Mouse (Mus musculus): ENCODE measurements at regions not wholly inside any gene's neighbourhood (a gene's known extent, or its start where the extent isn't known, plus 50 kb on each side); places are given as distances from the start of the nearest gene placed in this dataset.

- no peak for ATAC-seq
- 56% methylated on average over 1 of the region's 1 CpGs for WGBS (ENCODE audit: insufficient replicate concordance)
- no peaks in the 10 kb centered on the region for H3K36me3 ChIP-seq (replicated peaks; ENCODE audit: insufficient read depth, low read length)
- no peaks in the 10 kb centered on the region for H3K27me3 ChIP-seq (ENCODE audit: insufficient read depth, low read length)
- no peaks in the 10 kb centered on the region for H3K9me3 ChIP-seq (ENCODE audit: low read length)
- no peaks in the 10 kb centered on the region for H3K4me1 ChIP-seq (ENCODE audit: insufficient read depth)
- no peak for DNase-seq
- H3K9ac ChIP-seq (replicated peaks): no peak overlapping the region
- no peak overlapping the region for H3K4me2 ChIP-seq (ENCODE audit: low read depth, low read length)
- H3K4me3 ChIP-seq (ENCODE audit: low read depth, low read length): no peak overlapping the region
- no peak for TF ChIP-seq EP300 (IDR thresholded peaks at IDR 0.05; ENCODE audit: low read depth)
- no peak for TF ChIP-seq CTCF (IDR thresholded peaks at IDR 0.05; ENCODE audit: low read depth)
- no peak overlapping the region for H3K27ac ChIP-seq (ENCODE audit: low read depth)
These were observed 82.9 kb downstream of the Postn start for GRCm38 (mm10) chr3:54443791-54444190.

GRCm38 (mm10) chr3:54446889-54447288 lies 86.0 kb downstream of the Postn start:
- H3K9me3 ChIP-seq (ENCODE audit: low read length): no peaks in the 10 kb centered on the region
- no peaks in the 10 kb centered on the region for H3K27me3 ChIP-seq (ENCODE audit: insufficient read depth, low read length)
- H3K27ac ChIP-seq (ENCODE audit: low read depth): no peak overlapping the region
- TF ChIP-seq EP300 (IDR thresholded peaks at IDR 0.05; ENCODE audit: low read depth) (no peak), CTCF (IDR thresholded peaks at IDR 0.05; ENCODE audit: low read depth) (no peak)
- no peak for ATAC-seq
- H3K4me3 ChIP-seq (ENCODE audit: low read depth, low read length): no peak overlapping the region
- H3K9ac ChIP-seq (replicated peaks): no peak overlapping the region
- H3K36me3 ChIP-seq (replicated peaks; ENCODE audit: insufficient read depth, low read length): no peaks in the 10 kb centered on the region
- no peak overlapping the region for H3K4me2 ChIP-seq (ENCODE audit: low read depth, low read length)
- WGBS (ENCODE audit: insufficient replicate concordance): 47% methylated on average over 3 of the region's 3 CpGs
- DNase-seq: no peak
- no peaks in the 10 kb centered on the region for H3K4me1 ChIP-seq (ENCODE audit: insufficient read depth)

- no peaks in the 10 kb centered on the region for H3K4me1 ChIP-seq (ENCODE audit: insufficient read depth)
- no peak overlapping the region for H3K27ac ChIP-seq (ENCODE audit: low read depth)
- no peak overlapping the region for H3K4me2 ChIP-seq (ENCODE audit: low read depth, low read length)
- no peaks in the 10 kb centered on the region for H3K9me3 ChIP-seq (ENCODE audit: low read length)
- DNase-seq (no peak), ATAC-seq (no peak)
- H3K36me3 ChIP-seq (replicated peaks; ENCODE audit: insufficient read depth, low read length): no peaks in the 10 kb centered on the region
- H3K27me3 ChIP-seq (ENCODE audit: insufficient read depth, low read length): no peaks in the 10 kb centered on the region
- TF ChIP-seq CTCF (IDR thresholded peaks at IDR 0.05; ENCODE audit: low read depth) (no peak), EP300 (IDR thresholded peaks at IDR 0.05; ENCODE audit: low read depth) (no peak)
- 70% methylated on average over 2 of the region's 2 CpGs for WGBS (ENCODE audit: insufficient replicate concordance)
- no peak overlapping the region for H3K4me3 ChIP-seq (ENCODE audit: low read depth, low read length)
- H3K9ac ChIP-seq (replicated peaks): no peak overlapping the region
These were observed 96.5 kb downstream of the Postn start for GRCm38 (mm10) chr3:54457416-54457815.

- WGBS (ENCODE audit: insufficient replicate concordance): 77% methylated on average over 6 of the region's 6 CpGs
- no peak overlapping the region for H3K4me2 ChIP-seq (ENCODE audit: low read depth, low read length)
- no peak overlapping the region for H3K4me3 ChIP-seq (ENCODE audit: low read depth, low read length)
- no peaks in the 10 kb centered on the region for H3K4me1 ChIP-seq (ENCODE audit: insufficient read depth)
- no peak overlapping the region for H3K27ac ChIP-seq (ENCODE audit: low read depth)
- DNase-seq (no peak), ATAC-seq (no peak)
- TF ChIP-seq EP300 (IDR thresholded peaks at IDR 0.05; ENCODE audit: low read depth): no peak
- no peak for TF ChIP-seq CTCF (IDR thresholded peaks at IDR 0.05; ENCODE audit: low read depth)
- H3K36me3 ChIP-seq (replicated peaks; ENCODE audit: insufficient read depth, low read length): no peaks in the 10 kb centered on the region
- H3K27me3 ChIP-seq (ENCODE audit: insufficient read depth, low read length): no peaks in the 10 kb centered on the region
- H3K9ac ChIP-seq (replicated peaks): no peak overlapping the region
- no peaks in the 10 kb centered on the region for H3K9me3 ChIP-seq (ENCODE audit: low read length)
These were observed 100.5 kb downstream of the Postn start for GRCm38 (mm10) chr3:54461366-54461765.

GRCm38 (mm10) chr3:54466097-54466496 lies 105.2 kb downstream of the Postn start:
- H3K36me3 ChIP-seq (replicated peaks; ENCODE audit: insufficient read depth, low read length): no peaks in the 10 kb centered on the region
- no peaks in the 10 kb centered on the region for H3K27me3 ChIP-seq (ENCODE audit: insufficient read depth, low read length)
- TF ChIP-seq EP300 (IDR thresholded peaks at IDR 0.05; ENCODE audit: low read depth): no peak
- TF ChIP-seq CTCF (IDR thresholded peaks at IDR 0.05; ENCODE audit: low read depth): no peak
- H3K4me3 ChIP-seq (ENCODE audit: low read depth, low read length): no peak overlapping the region
- H3K4me1 ChIP-seq (ENCODE audit: insufficient read depth): no peaks in the 10 kb centered on the region
- no peak overlapping the region for H3K27ac ChIP-seq (ENCODE audit: low read depth)
- ATAC-seq (no peak), DNase-seq (no peak)
- no peak overlapping the region for H3K4me2 ChIP-seq (ENCODE audit: low read depth, low read length)
- no peak overlapping the region for H3K9ac ChIP-seq (replicated peaks)
- H3K9me3 ChIP-seq (ENCODE audit: low read length): no peaks in the 10 kb centered on the region

GRCm38 (mm10) chr3:54474209-54474608 lies 113.3 kb downstream of the Postn start:
- TF ChIP-seq CTCF (IDR thresholded peaks at IDR 0.05; ENCODE audit: low read depth) (no peak), EP300 (IDR thresholded peaks at IDR 0.05; ENCODE audit: low read depth) (no peak)
- no peak for DNase-seq
- H3K4me1 ChIP-seq (ENCODE audit: insufficient read depth): no peaks in the 10 kb centered on the region
- no peak for ATAC-seq
- WGBS (ENCODE audit: insufficient replicate concordance): 77% methylated on average over 6 of the region's 6 CpGs
- no peak overlapping the region for H3K4me3 ChIP-seq (ENCODE audit: low read depth, low read length)
- H3K27ac ChIP-seq (ENCODE audit: low read depth): no peak overlapping the region
- H3K9me3 ChIP-seq (ENCODE audit: low read length): no peaks in the 10 kb centered on the region
- H3K27me3 ChIP-seq (ENCODE audit: insufficient read depth, low read length): no peaks in the 10 kb centered on the region
- H3K9ac ChIP-seq (replicated peaks): no peak overlapping the region
- no peak overlapping the region for H3K4me2 ChIP-seq (ENCODE audit: low read depth, low read length)
- no peaks in the 10 kb centered on the region for H3K36me3 ChIP-seq (replicated peaks; ENCODE audit: insufficient read depth, low read length)

- Histone ChIP-seq H3K36me3 (replicated peaks; ENCODE audit: insufficient read depth, low read length) (no peaks in the 10 kb centered on the region), H3K9ac (replicated peaks) (no peak overlapping the region), H3K9me3 (ENCODE audit: low read length) (no peaks in the 10 kb centered on the region), H3K27me3 (ENCODE audit: insufficient read depth, low read length) (no peaks in the 10 kb centered on the region), H3K4me2 (ENCODE audit: low read depth, low read length) (no peak overlapping the region), H3K4me1 (ENCODE audit: insufficient read depth) (no peaks in the 10 kb centered on the region), H3K4me3 (ENCODE audit: low read depth, low read length) (no peak overlapping the region), H3K27ac (ENCODE audit: low read depth) (no peak overlapping the region)
- no peak for ATAC-seq
- TF ChIP-seq CTCF (IDR thresholded peaks at IDR 0.05; ENCODE audit: low read depth) (no peak), EP300 (IDR thresholded peaks at IDR 0.05; ENCODE audit: low read depth) (no peak)
- no peak for DNase-seq
- WGBS (ENCODE audit: insufficient replicate concordance): 65% methylated on average over 3 of the region's 3 CpGs
These were observed 115.0 kb downstream of the Postn start for GRCm38 (mm10) chr3:54475879-54476278.
